Mouse (Mus musculus): ENCODE measurements around the gene Ccser2. TPM values are rescaled to one million over a fixed set of nuclear protein-coding genes. Genes with fewer than 3 reads are reported as not detected.
A peak's percentile ranks its signal among the peaks of the same experiment; 100 is the strongest.

Gene Ccser2
- polyA plus RNA-seq, 3 experiments from 2014 or later = 19.7 to 22.5 (median 20.2) TPM

- ATAC-seq = peak; percentile 46
These were observed 101.4 kb downstream of the Ccser2 start for GRCm38 (mm10) chr14:36866966-36867700.

GRCm38 (mm10) chr14:36863877-36864489, 104.6 kb downstream of the Ccser2 start:
- peak; percentile 82 for ATAC-seq

GRCm38 (mm10) chr14:36862387-36862786, 106.2 kb downstream of the Ccser2 start:
- ATAC-seq = peak; percentile 44

- no peak for ATAC-seq
These were observed 109.6 kb downstream of the Ccser2 start for GRCm38 (mm10) chr14:36858932-36859331.

GRCm38 (mm10) chr14:36852972-36853371, 115.6 kb downstream of the Ccser2 start:
- ATAC-seq = no peak

GRCm38 (mm10) chr14:36848860-36849259, 119.7 kb downstream of the Ccser2 start:
- no peak for ATAC-seq

Other genes with a start within 250 kb of the Ccser2 start
- not detected for gene Rgr, start 80.2 kb upstream of the Ccser2 start, polyA plus RNA-seq (2017; shearing (Covaris generic))
- gene Lrit1, start 86.1 kb upstream of the Ccser2 start, polyA plus RNA-seq (2017; shearing (Covaris generic)) = not detected
- gene Lrit2, start 99.2 kb upstream of the Ccser2 start, polyA plus RNA-seq (2017; shearing (Covaris generic)) = not detected
- under 1 TPM in 1 of 3 experiments, not detected in 2; 0.11 TPM for gene Cdhr1, start 129.6 kb upstream of the Ccser2 start, polyA plus RNA-seq (2017; shearing (Covaris generic))
- gene 2610528A11Rik, start 145.2 kb upstream of the Ccser2 start, polyA plus RNA-seq (2017; shearing (Covaris generic)) = not detected
- gene Ghitm, start 166.5 kb upstream of the Ccser2 start, polyA plus RNA-seq (2017; shearing (Covaris generic)) = 100 to 1,000 TPM; 360 to 469 (median 363) TPM